Mouse (Mus musculus): ENCODE measurements around the gene Pnck. TPM values are rescaled to one million over a fixed set of nuclear protein-coding genes. Genes with fewer than 3 reads are reported as not detected.

The Pnck gene
- total and polyA plus RNA-seq, 3 experiments, result not detected

DNA sequence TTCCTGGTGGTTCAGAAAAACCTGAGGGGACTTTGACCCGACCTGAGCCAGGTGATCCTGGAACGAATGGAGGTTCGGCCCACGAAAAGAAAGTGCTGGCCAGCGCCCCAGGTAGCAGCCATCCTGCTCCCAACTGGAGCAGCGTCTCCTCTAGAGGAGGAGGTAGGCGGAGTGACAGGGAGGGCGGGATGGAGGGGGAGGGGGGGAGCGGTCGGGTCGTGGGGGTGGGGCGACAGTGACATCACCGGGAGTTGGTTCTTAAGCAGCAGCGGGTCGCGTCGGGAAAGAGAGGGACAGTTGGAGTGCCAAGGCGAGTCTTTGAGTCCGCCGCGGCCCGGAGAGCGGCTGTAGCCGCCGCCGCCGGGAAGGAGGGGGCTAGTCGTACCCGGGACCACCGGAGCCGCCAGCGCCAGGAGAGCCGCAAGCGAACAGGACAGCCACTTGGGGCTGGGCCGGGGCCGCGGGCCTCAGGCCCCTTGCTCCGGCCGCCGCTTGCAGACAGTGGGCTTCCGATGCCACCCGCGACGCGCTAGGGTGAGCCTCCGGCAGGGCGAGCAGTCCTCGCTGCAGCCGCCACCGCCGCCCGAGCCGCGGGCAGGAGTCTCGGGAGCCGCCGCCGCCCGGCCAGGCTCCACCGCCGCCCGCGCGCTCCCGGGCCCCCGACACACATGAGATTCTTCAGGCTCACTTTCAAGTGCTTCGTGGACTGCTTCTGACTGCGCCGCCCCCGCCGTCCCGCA lies 13.1 kb upstream of the Pnck start, which contains the start of gene Slc6a8:
Slc6a8 (plus strand) TSS at position 272 of the 740 bp plus-strand sequence.
- Histone ChIP-seq H3K9me3 (replicated peaks; ENCODE audit: low read length) (no peaks in the 10 kb centered on the region), H3K4me3 (replicated peaks in 1 of 3; ENCODE audit: low read depth in 2 of 3, low read length in 2 of 3, poor library complexity in 1 of 3) (peak within 1 kb of the TSS; percentile 32 to 63 (median 46)), H3K27me3 (replicated peaks) (no peaks in the 10 kb centered on the region), H3K4me1 (ENCODE audit: control insufficient read depth in 1 of 2, insufficient read depth in 2 of 2) (peaks cover 3 to 4% of the 10 kb centered on the region in 2 experiments; a peak in 3 of 4 replicates), H3K27ac (ENCODE audit: insufficient read depth, low read depth) (no peak within 1 kb of the TSS), H3K4me2 (ENCODE audit: insufficient read depth, low read depth, poor library complexity, severe bottlenecking) (peak within 1 kb of the TSS; percentile 64), H3K36me3 (replicated peaks in 1 of 2; ENCODE audit: control insufficient read depth in 1 of 2, insufficient read depth in 1 of 2, low read length in 1 of 2) (no peaks in the 10 kb centered on the region), H3K9ac (ENCODE audit: insufficient read depth, low read depth) (peak within 1 kb of the TSS; percentile 44), H3K79me2 (replicated peaks; ENCODE audit: control insufficient read depth, extremely low read depth, insufficient read depth, poor library complexity, severe bottlenecking) (no peaks in the 10 kb centered on the region)
- no peak for TF ChIP-seq MEF2A (IDR thresholded peaks at IDR 0.05; ENCODE audit: borderline replicate concordance, low read depth, low read length)
- TF ChIP-seq CHD2 (IDR thresholded peaks at IDR 0.05; ENCODE audit: low read length), result 0 out of 2 replicates have a peak, but pooled peaks have one; percentile 14
- peak; percentile 24; the same call in 1 of the 2 replicates for TF ChIP-seq POLR2A (IDR thresholded peaks at IDR 0.05; ENCODE audit: low read depth, low read length)
- no peak for TF ChIP-seq MXI1 (IDR thresholded peaks at IDR 0.05; ENCODE audit: low read depth, low read length)
- in situ Hi-C loops (cut with MboI; ENCODE audit: low pct_ligation_motif_present, low pct_unique_long_range_greater_than_20kb, low sequenced_read_pairs), result loop anchor here (25.0 kb wide), 1 partner anchor 661 kb away; no protein-coding TSS in a partner anchor
- dilution Hi-C loops (cut with MboI; ENCODE audit: extremely low pct_ligation_motif_present, extremely low pct_unique_long_range_greater_than_20kb, low sequenced_read_pairs), result no loop called here
- no peak for DNase-seq (ENCODE audit: extremely low read depth)

DNA sequence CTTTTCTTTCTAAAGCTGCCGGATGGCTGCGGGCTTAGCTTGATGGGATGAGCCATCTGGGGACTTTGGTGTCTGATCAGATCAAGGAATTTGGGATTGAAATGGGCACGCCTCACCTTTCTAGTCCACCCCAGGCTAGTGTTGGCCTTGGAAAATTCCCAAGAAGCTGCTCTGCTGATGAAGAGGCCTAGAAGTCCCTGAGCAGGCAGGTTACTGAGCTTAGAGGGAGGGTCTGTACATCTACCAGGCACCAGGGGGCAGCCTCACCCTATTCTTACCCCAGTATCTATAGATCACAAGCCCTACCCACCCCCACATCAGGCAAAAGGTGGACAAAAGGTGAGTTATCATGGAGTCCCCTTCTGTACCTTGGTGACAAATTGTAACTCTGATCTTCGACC lies 12.1 kb upstream of the Pnck start:
- Histone ChIP-seq H3K9me3 (replicated peaks; ENCODE audit: low read length) (no peaks in the 10 kb centered on the region), H3K9ac (ENCODE audit: insufficient read depth, low read depth) (no peak overlapping the region), H3K36me3 (replicated peaks in 1 of 2; ENCODE audit: control insufficient read depth in 1 of 2, insufficient read depth in 1 of 2, low read length in 1 of 2) (no peaks in the 10 kb centered on the region), H3K4me2 (ENCODE audit: insufficient read depth, low read depth, poor library complexity, severe bottlenecking) (no peak overlapping the region), H3K4me1 (ENCODE audit: control insufficient read depth in 1 of 2, insufficient read depth in 2 of 2) (peaks cover 3 to 4% of the 10 kb centered on the region in 2 experiments; a peak in 3 of 4 replicates), H3K79me2 (replicated peaks; ENCODE audit: control insufficient read depth, extremely low read depth, insufficient read depth, poor library complexity, severe bottlenecking) (no peaks in the 10 kb centered on the region), H3K27ac (ENCODE audit: insufficient read depth, low read depth) (no peak overlapping the region), H3K27me3 (replicated peaks) (no peaks in the 10 kb centered on the region), H3K4me3 (replicated peaks in 1 of 3; ENCODE audit: low read depth in 2 of 3, low read length in 2 of 3, poor library complexity in 1 of 3) (no peak overlapping the region)
- in situ Hi-C loops (cut with MboI; ENCODE audit: low pct_ligation_motif_present, low pct_unique_long_range_greater_than_20kb, low sequenced_read_pairs), result loop anchor here (25.0 kb wide), 1 partner anchor 660 kb away; no protein-coding TSS in a partner anchor
- TF ChIP-seq SMC3 (IDR thresholded peaks at IDR 0.05; ENCODE audit: low read depth, low read length) (peak; percentile 72), HCFC1 (IDR thresholded peaks at IDR 0.05; ENCODE audit: low read depth, low read length) (no peak), CTCF (conservative IDR thresholded peaks at IDR 0.05 in 1 of 2, IDR thresholded peaks at IDR 0.05 in 1 of 2; ENCODE audit: low read depth in 2 of 2, low read length in 2 of 2) (peak in 1 of 2 experiments; percentile 75; a peak in 3 of 4 replicates), BHLHE40 (IDR thresholded peaks at IDR 0.05; ENCODE audit: low read depth, low read length) (no peak), CHD1 (IDR thresholded peaks at IDR 0.05; ENCODE audit: low read depth, low read length) (no peak), CHD2 (IDR thresholded peaks at IDR 0.05; ENCODE audit: low read length) (peak; percentile 44; the same call in 1 of the 2 replicates), RAD21 (IDR thresholded peaks at IDR 0.05; ENCODE audit: low read depth, low read length) (peak; percentile 71)
- dilution Hi-C loops (cut with MboI; ENCODE audit: extremely low pct_ligation_motif_present, extremely low pct_unique_long_range_greater_than_20kb, low sequenced_read_pairs), result no loop called here
- DNase-seq (ENCODE audit: extremely low read depth), result peak; percentile 45

DNA sequence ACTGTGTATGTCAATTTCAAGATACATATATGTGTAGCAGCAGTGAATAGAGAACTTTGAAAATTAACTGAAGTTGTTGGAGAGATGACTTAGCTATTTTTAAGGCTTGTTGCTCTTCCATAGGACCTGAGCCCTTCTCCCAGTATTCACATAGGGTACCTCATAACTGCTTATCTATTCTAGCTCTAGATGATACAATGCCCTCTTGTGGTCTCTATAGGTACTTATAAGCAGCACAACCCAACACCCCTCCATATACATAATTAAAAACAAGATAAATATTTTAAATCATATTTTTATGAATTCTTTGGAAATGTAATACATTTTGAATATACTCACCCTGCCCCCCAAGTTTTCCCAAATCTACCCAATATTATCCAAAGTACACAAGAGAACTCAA lies 3.2 kb upstream of the Pnck start:
- Histone ChIP-seq H3K9ac (ENCODE audit: insufficient read depth, low read depth) (no peak overlapping the region), H3K27me3 (replicated peaks) (no peaks in the 10 kb centered on the region), H3K9me3 (replicated peaks; ENCODE audit: low read length) (no peaks in the 10 kb centered on the region), H3K79me2 (replicated peaks; ENCODE audit: control insufficient read depth, extremely low read depth, insufficient read depth, poor library complexity, severe bottlenecking) (no peaks in the 10 kb centered on the region), H3K36me3 (replicated peaks in 1 of 2; ENCODE audit: control insufficient read depth in 1 of 2, insufficient read depth in 1 of 2, low read length in 1 of 2) (no peaks in the 10 kb centered on the region), H3K4me1 (ENCODE audit: control insufficient read depth in 1 of 2, insufficient read depth in 2 of 2) (peaks cover 0 to 2% of the 10 kb centered on the region in 2 experiments; a peak in 2 of 4 replicates), H3K4me2 (ENCODE audit: insufficient read depth, low read depth, poor library complexity, severe bottlenecking) (no peak overlapping the region), H3K4me3 (replicated peaks in 1 of 3; ENCODE audit: low read depth in 2 of 3, low read length in 2 of 3, poor library complexity in 1 of 3) (no peak overlapping the region), H3K27ac (ENCODE audit: insufficient read depth, low read depth) (no peak overlapping the region)
- no peak for DNase-seq (ENCODE audit: extremely low read depth)
- TF ChIP-seq PAX5 (IDR thresholded peaks at IDR 0.05; ENCODE audit: low read length), result no peak
- TF ChIP-seq ELF1 (IDR thresholded peaks at IDR 0.05; ENCODE audit: low read depth, low read length), result no peak
- TF ChIP-seq CTCF (conservative IDR thresholded peaks at IDR 0.05 in 1 of 2, IDR thresholded peaks at IDR 0.05 in 1 of 2; ENCODE audit: low read depth in 2 of 2, low read length in 2 of 2), result peak in 1 of 2 experiments; percentile 43; a peak in 2 of 4 replicates
- no peak for TF ChIP-seq CHD1 (IDR thresholded peaks at IDR 0.05; ENCODE audit: low read depth, low read length)
- TF ChIP-seq UBTF (IDR thresholded peaks at IDR 0.05; ENCODE audit: low read depth, low read length), result no peak
- no peak for TF ChIP-seq SIN3A (IDR thresholded peaks at IDR 0.05; ENCODE audit: low read length)
- no peak for TF ChIP-seq ZKSCAN1 (IDR thresholded peaks at IDR 0.05; ENCODE audit: borderline replicate concordance, low read depth, low read length)
- TF ChIP-seq RAD21 (IDR thresholded peaks at IDR 0.05; ENCODE audit: low read depth, low read length), result peak; percentile 7
- no peak for TF ChIP-seq MAX (IDR thresholded peaks at IDR 0.05; ENCODE audit: low read length)
- no peak for TF ChIP-seq JUN (IDR thresholded peaks at IDR 0.05; ENCODE audit: insufficient read depth, low read depth, low read length)
- no peak for TF ChIP-seq JUND (conservative IDR thresholded peaks at IDR 0.05; ENCODE audit: low read depth, low read length)
- TF ChIP-seq USF2 (conservative IDR thresholded peaks at IDR 0.05; ENCODE audit: low read depth, low read length), result no peak
- no peak for TF ChIP-seq BHLHE40 (IDR thresholded peaks at IDR 0.05; ENCODE audit: low read depth, low read length)
- no peak for TF ChIP-seq EP300 (IDR thresholded peaks at IDR 0.05; ENCODE audit: low read length)
- TF ChIP-seq NRF1 (IDR thresholded peaks at IDR 0.05; ENCODE audit: low read depth, low read length), result no peak
- in situ Hi-C loops (cut with MboI; ENCODE audit: low pct_ligation_motif_present, low pct_unique_long_range_greater_than_20kb, low sequenced_read_pairs), result loop anchor here (25.0 kb wide), 1 partner anchor 651 kb away; no protein-coding TSS in a partner anchor
- dilution Hi-C loops (cut with MboI; ENCODE audit: extremely low pct_ligation_motif_present, extremely low pct_unique_long_range_greater_than_20kb, low sequenced_read_pairs), result no loop called here
